Mouse (Mus musculus): Measurements from ENCODE around the gene Acad9. TPM values are rescaled to one million over a fixed set of nuclear protein-coding genes. Genes with fewer than 3 reads are reported as not detected.
"Not testable (repeated sequence)": the region's sequence is repeated elsewhere in the genome, so short reads cannot be mapped to it uniquely, and the experiment has no call there.

Acad9 gene
- polyA plus RNA-seq, 1 experiment from 2014 or later: 92.8 TPM

DNA sequence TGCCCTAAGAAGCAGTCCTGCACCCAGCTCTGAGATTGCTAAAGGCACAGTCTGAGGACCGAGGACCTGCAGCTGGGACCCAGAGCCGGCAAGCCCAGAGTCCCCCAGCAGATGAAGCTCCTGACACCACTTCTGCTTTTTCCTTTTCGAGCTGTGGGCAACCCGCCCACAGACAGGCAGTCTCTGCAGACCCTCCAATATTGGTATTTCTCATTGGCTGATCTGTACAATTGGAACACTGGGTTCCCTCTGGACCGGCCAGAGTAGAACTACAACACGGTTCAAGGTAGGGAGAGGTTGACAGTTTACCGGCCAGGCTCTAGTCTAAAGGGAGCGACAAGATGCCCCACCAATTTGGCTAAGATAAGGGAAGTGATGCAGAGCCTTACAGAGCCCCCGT is 60.4 kb downstream of the Acad9 start:
- H3K4me1 ChIP-seq (ENCODE audit: control insufficient read depth, insufficient read depth, low read length); DNase-seq (ENCODE audit: low spot score, missing footprints); H3K9me3 ChIP-seq (ENCODE audit: control insufficient read depth, low read length); H3K9ac ChIP-seq (ENCODE audit: low read length); H3K27ac ChIP-seq (ENCODE audit: low read depth, low read length); H3K4me3 ChIP-seq (ENCODE audit: low read depth, low read length); H3K27me3 ChIP-seq (ENCODE audit: control insufficient read depth, insufficient read depth, low read length); H3K36me3 ChIP-seq (ENCODE audit: control insufficient read depth, insufficient read depth, low read length); ATAC-seq (ENCODE audit: low FRiP score); H3K4me2 ChIP-seq: not testable (repeated sequence)
- WGBS: 91% methylated on average over 9 of the region's 9 CpGs

GRCm38 (mm10) chr3:36136152-36136551 is 70.4 kb downstream of the Acad9 start:
- ATAC-seq (ENCODE audit: low FRiP score) (no peak), DNase-seq (ENCODE audit: low spot score, missing footprints) (no peak)
- Histone ChIP-seq H3K36me3 (ENCODE audit: control insufficient read depth, insufficient read depth, low read length) (no peaks in the 10 kb centered on the region), H3K9me3 (ENCODE audit: control insufficient read depth, low read length) (no peaks in the 10 kb centered on the region), H3K27me3 (ENCODE audit: control insufficient read depth, insufficient read depth, low read length) (no peaks in the 10 kb centered on the region), H3K4me3 (ENCODE audit: low read depth, low read length) (no peak overlapping the region), H3K4me2 (no peak overlapping the region), H3K4me1 (ENCODE audit: control insufficient read depth, insufficient read depth, low read length) (no peaks in the 10 kb centered on the region), H3K9ac (ENCODE audit: low read length) (no peak overlapping the region), H3K27ac (ENCODE audit: low read depth, low read length) (no peak overlapping the region)

DNA sequence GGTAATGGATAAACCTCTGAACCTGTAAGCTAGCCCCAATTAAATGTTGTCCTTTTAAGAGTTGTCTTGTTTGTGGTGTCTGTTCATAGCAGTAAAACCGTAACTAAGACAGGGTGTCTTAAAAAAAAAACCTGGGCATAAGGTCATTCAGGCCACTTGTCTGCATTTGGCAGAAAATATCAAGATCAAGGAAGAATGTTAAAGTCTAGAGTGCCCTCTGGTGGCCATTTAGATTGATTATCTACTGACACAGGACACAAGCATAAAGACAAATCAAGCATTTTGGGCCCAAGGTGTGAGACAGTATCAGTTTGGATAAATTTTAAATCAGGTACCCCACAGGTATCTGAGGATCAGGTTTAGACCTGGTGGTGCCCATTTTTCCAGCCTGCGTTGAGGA is 71.8 kb downstream of the Acad9 start:
- 72% methylated on average over 2 of the region's 2 CpGs for WGBS
- H3K36me3 ChIP-seq (ENCODE audit: control insufficient read depth, insufficient read depth, low read length): no peaks in the 10 kb centered on the region
- H3K9me3 ChIP-seq (ENCODE audit: control insufficient read depth, low read length): no peaks in the 10 kb centered on the region
- H3K27me3 ChIP-seq (ENCODE audit: control insufficient read depth, insufficient read depth, low read length): no peaks in the 10 kb centered on the region
- H3K27ac ChIP-seq (ENCODE audit: low read depth, low read length): no peak overlapping the region
- ATAC-seq (ENCODE audit: low FRiP score): no peak
- no peaks in the 10 kb centered on the region for H3K4me1 ChIP-seq (ENCODE audit: control insufficient read depth, insufficient read depth, low read length)
- no peak overlapping the region for H3K9ac ChIP-seq (ENCODE audit: low read length)
- H3K4me2 ChIP-seq: no peak overlapping the region
- no peak overlapping the region for H3K4me3 ChIP-seq (ENCODE audit: low read depth, low read length)
- no peak for DNase-seq (ENCODE audit: low spot score, missing footprints)

DNA sequence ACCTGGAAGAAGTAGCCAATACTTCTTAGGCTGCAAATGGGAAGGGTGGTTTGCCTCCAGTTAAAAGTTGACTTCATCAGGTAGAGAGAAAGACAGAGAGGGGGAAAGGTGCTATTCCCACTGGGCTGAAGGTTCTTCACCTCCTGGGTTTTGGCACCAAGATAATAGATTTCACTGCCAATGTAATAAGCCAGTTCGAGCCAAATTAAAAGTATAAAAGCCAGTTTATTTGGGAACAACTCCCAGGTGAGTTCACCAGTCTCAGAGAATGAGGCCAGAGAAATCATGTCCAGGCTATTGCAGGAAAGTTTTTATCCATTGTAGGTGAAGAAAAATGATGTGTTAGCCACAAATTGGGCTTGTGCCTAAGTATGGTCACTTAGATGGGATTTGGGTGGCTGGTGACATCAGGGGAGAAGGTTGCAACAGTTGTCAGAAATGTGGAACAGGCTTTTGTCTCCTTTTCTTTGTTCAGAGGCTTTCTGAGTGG is 72.4 kb downstream of the Acad9 start:
- no peaks in the 10 kb centered on the region for H3K9me3 ChIP-seq (ENCODE audit: control insufficient read depth, low read length)
- H3K9ac ChIP-seq (ENCODE audit: low read length): no peak overlapping the region
- H3K36me3 ChIP-seq (ENCODE audit: control insufficient read depth, insufficient read depth, low read length): no peaks in the 10 kb centered on the region
- ATAC-seq (ENCODE audit: low FRiP score) (no peak), DNase-seq (ENCODE audit: low spot score, missing footprints) (no peak)
- H3K27ac ChIP-seq (ENCODE audit: low read depth, low read length): no peak overlapping the region
- no peak overlapping the region for H3K4me2 ChIP-seq
- WGBS: 83% methylated on average over 1 of the region's 1 CpGs
- H3K4me1 ChIP-seq (ENCODE audit: control insufficient read depth, insufficient read depth, low read length): no peaks in the 10 kb centered on the region
- H3K27me3 ChIP-seq (ENCODE audit: control insufficient read depth, insufficient read depth, low read length): no peaks in the 10 kb centered on the region
- H3K4me3 ChIP-seq (ENCODE audit: low read depth, low read length): no peak overlapping the region

DNA sequence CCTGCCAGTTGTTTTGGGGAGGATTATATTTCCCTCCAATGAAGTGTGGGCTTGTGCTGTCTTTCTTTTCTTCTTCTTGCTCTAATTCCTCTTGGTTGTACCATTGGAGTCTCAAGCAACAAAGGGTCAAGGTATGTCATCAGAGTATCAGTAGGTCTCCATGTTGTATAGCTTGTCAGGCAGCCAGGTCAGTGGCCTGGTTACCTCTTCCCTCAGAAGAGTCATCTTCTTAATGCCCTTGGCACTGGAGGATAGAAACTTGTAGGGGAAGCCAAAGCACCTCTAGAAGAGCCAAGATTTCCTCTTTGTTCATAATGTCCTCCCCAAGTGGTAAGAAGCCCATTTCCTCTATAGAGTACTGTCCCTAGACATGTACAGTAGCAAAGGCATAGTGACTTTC is 73.2 kb downstream of the Acad9 start:
- Histone ChIP-seq H3K4me2 (no peak overlapping the region), H3K27me3 (ENCODE audit: control insufficient read depth, insufficient read depth, low read length) (no peaks in the 10 kb centered on the region), H3K4me3 (ENCODE audit: low read depth, low read length) (no peak overlapping the region), H3K36me3 (ENCODE audit: control insufficient read depth, insufficient read depth, low read length) (no peaks in the 10 kb centered on the region), H3K4me1 (ENCODE audit: control insufficient read depth, insufficient read depth, low read length) (no peaks in the 10 kb centered on the region), H3K9me3 (ENCODE audit: control insufficient read depth, low read length) (no peaks in the 10 kb centered on the region), H3K27ac (ENCODE audit: low read depth, low read length) (no peak overlapping the region), H3K9ac (ENCODE audit: low read length) (no peak overlapping the region)
- ATAC-seq (ENCODE audit: low FRiP score) (no peak), DNase-seq (ENCODE audit: low spot score, missing footprints) (no peak)

Other genes starting within 250 kb of the Acad9 start
- 101 and 105 TPM in 2 replicates for gene Dcun1d1, start 128.5 kb upstream of the Acad9 start, polyA plus RNA-seq (2014; fragmentation: Nextera tagmentation; extraction: Ambion mirVana)
- gene Mccc1, start 65.3 kb upstream of the Acad9 start, polyA plus RNA-seq (2014; fragmentation: Nextera tagmentation; extraction: Ambion mirVana): 29.1 and 31.8 TPM in 2 replicates
- not detected in 2 replicates for gene Ccdc144b, start 12.4 kb upstream of the Acad9 start, polyA plus RNA-seq (2014; fragmentation: Nextera tagmentation; extraction: Ambion mirVana)
- 9.3 and 10.6 TPM in 2 replicates for gene D3Ertd254e, start 85.0 kb downstream of the Acad9 start, polyA plus RNA-seq (2014; fragmentation: Nextera tagmentation; extraction: Ambion mirVana)
- not detected in 2 replicates for gene Qrfpr, start 156.3 kb downstream of the Acad9 start, polyA plus RNA-seq (2014; fragmentation: Nextera tagmentation; extraction: Ambion mirVana)

Measured in midbrain, embryonic 11.5 days (tissue).